Mouse (Mus musculus): ENCODE results near the gene Tox4.
A peak's percentile ranks its signal among the peaks of the same experiment; 100 is the strongest.
"Not testable (repeated sequence)": the region's sequence is repeated elsewhere in the genome, so short reads cannot be mapped to it uniquely, and the experiment has no call there.

Tox4 gene

GRCm38 (mm10) chr14:52278932-52279746, at the start of gene Tox4, which contains the start of gene Rab2b:
Gene Tox4, plus strand, starts transcription at chr14:52279146.
Gene Rab2b, minus strand, starts transcription at chr14:52279545.
- DNase-seq: peak; percentile 99

GRCm38 (mm10) chr14:52232249-52232648, 46.7 kb upstream of the Tox4 start:
- no peak for DNase-seq

GRCm38 (mm10) chr14:52235165-52235564, 43.8 kb upstream of the Tox4 start:
- no peak for DNase-seq

- no peak for DNase-seq
Observed at GRCm38 (mm10) chr14:52236216-52236615, 42.7 kb upstream of the Tox4 start.

- DNase-seq: peak; percentile 99
Observed at GRCm38 (mm10) chr14:52244041-52244689, 34.8 kb upstream of the Tox4 start.

- no peak for DNase-seq
Observed at GRCm38 (mm10) chr14:52244690-52245042, 34.3 kb upstream of the Tox4 start.

GRCm38 (mm10) chr14:52246129-52246528, 32.8 kb upstream of the Tox4 start:
- DNase-seq: no peak

- DNase-seq: peak; percentile 20
Observed at GRCm38 (mm10) chr14:52256311-52257175, 22.4 kb upstream of the Tox4 start.

- peak; percentile 97 for DNase-seq
Observed at GRCm38 (mm10) chr14:52257484-52258213, 21.3 kb upstream of the Tox4 start, which contains the start of gene Chd8. Gene Chd8, minus strand, starts transcription at chr14:52257780.

- no peak for DNase-seq
Observed at GRCm38 (mm10) chr14:52272781-52273180, 6.2 kb upstream of the Tox4 start.

GRCm38 (mm10) chr14:52277210-52277609, 1.7 kb upstream of the Tox4 start:
- DNase-seq: no peak

- no peak for DNase-seq
Observed at GRCm38 (mm10) chr14:52279747-52280120, 788 bp downstream of the Tox4 start.

- no peak for DNase-seq
Observed at GRCm38 (mm10) chr14:52283629-52284028, 4.7 kb downstream of the Tox4 start.

- no peak for DNase-seq
Observed at GRCm38 (mm10) chr14:52284191-52284590, 5.2 kb downstream of the Tox4 start.

- DNase-seq: no peak
Observed at GRCm38 (mm10) chr14:52295558-52296264, 16.8 kb downstream of the Tox4 start.

- not testable (repeated sequence) for DNase-seq
Observed at GRCm38 (mm10) chr14:52303517-52303916, 24.6 kb downstream of the Tox4 start.

GRCm38 (mm10) chr14:52304644-52305271, 25.8 kb downstream of the Tox4 start, which contains the start of gene Mettl3:
Gene Mettl3, minus strand, starts transcription at chr14:52305128.
- DNase-seq: peak; percentile 93

- no peak for DNase-seq
Observed at GRCm38 (mm10) chr14:52306100-52306499, 27.2 kb downstream of the Tox4 start.

- DNase-seq: not testable (repeated sequence)
Observed at GRCm38 (mm10) chr14:52310343-52310742, 31.4 kb downstream of the Tox4 start.

- DNase-seq: no peak
Observed at GRCm38 (mm10) chr14:52310906-52311305, 32.0 kb downstream of the Tox4 start.

Measured in kidney, adult 18-20 months (tissue).